Mouse (Mus musculus) liver, embryonic 15.5 days (tissue): ENCODE data around the gene Gm17651. TPM values are rescaled to one million over a fixed set of nuclear protein-coding genes. Genes with fewer than 3 reads are reported as not detected.

Experiments used
- ATAC-seq: fragments of 200-750 bp; cut with Nextera tagmentation; 2 replicates; pipeline ENCODE4 v1.8.0; 2017; ENCODE audit warnings: moderate number of reproducible peaks, mild to moderate bottlenecking, moderate library complexity; ENCODE audit not compliant: insufficient read depth
- H3K27ac ChIP-seq: fragments of 300-500 bp; sonication (generic); replicated peaks from 2 replicates; pipeline ENCODE4 v1.5.1; 2015; ENCODE audit warnings: mild to moderate bottlenecking, inconsistent platforms
- H3K27me3 ChIP-seq: fragments of 300-500 bp; sonication (generic); 2 replicates; pipeline ENCODE4 v1.6.1; 2015; ENCODE audit warnings: mild to moderate bottlenecking, inconsistent platforms
- H3K36me3 ChIP-seq: fragments of 300-500 bp; sonication (generic); replicated peaks from 2 replicates; pipeline ENCODE4 v1.6.1; 2015; ENCODE audit warnings: moderate library complexity, mild to moderate bottlenecking, inconsistent platforms
- H3K4me1 ChIP-seq: fragments of 300-500 bp; sonication (generic); replicated peaks from 2 replicates; pipeline ENCODE4 v1.6.1; 2015; ENCODE audit warnings: inconsistent platforms
- H3K4me2 ChIP-seq: fragments of 300-500 bp; sonication (generic); 2 replicates; pipeline ENCODE4 v1.6.1; 2015; ENCODE audit warnings: moderate library complexity, mild to moderate bottlenecking, inconsistent platforms
- H3K4me3 ChIP-seq: fragments of 300-500 bp; sonication (generic); replicated peaks from 2 replicates; pipeline ENCODE4 v1.5.1; 2015; ENCODE audit warnings: mild to moderate bottlenecking, inconsistent platforms
- H3K9ac ChIP-seq: fragments of 300-500 bp; sonication (generic); 2 replicates; pipeline ENCODE4 v1.6.1; 2015; ENCODE audit warnings: moderate library complexity, mild to moderate bottlenecking, inconsistent platforms
- H3K9me3 ChIP-seq: fragments of 300-500 bp; sonication (generic); replicated peaks from 2 replicates; pipeline ENCODE4 v1.6.1; 2016; ENCODE audit warnings: inconsistent platforms
- WGBS: fragments of 180-500 bp; shearing (Covaris S2); methylation state at CpG from one replicate; pipeline ENCODE4 v1.1.7; 2015; ENCODE audit warnings: mixed read lengths; ENCODE audit not compliant: insufficient replicate concordance; 5-methylcytosine and 5-hydroxymethylcytosine counted together
- microRNA-seq: library from miRNA; unstranded; fragments of <30 nt; microRNA quantifications from one replicate; pipeline ENCODE4, GENCODE M21; 2016
- polyA plus RNA-seq: library from polyadenylated mRNA; unstranded; fragments of >200 nt; fragmentation: Nextera tagmentation; extraction: Ambion mirVana; gene quantifications from 2 replicates; pipeline ENCODE4 v1.2.1, GENCODE M21; 2015

The Gm17651 gene
- polyA plus RNA-seq, 1 experiment from 2014 or later: not detected

DNA sequence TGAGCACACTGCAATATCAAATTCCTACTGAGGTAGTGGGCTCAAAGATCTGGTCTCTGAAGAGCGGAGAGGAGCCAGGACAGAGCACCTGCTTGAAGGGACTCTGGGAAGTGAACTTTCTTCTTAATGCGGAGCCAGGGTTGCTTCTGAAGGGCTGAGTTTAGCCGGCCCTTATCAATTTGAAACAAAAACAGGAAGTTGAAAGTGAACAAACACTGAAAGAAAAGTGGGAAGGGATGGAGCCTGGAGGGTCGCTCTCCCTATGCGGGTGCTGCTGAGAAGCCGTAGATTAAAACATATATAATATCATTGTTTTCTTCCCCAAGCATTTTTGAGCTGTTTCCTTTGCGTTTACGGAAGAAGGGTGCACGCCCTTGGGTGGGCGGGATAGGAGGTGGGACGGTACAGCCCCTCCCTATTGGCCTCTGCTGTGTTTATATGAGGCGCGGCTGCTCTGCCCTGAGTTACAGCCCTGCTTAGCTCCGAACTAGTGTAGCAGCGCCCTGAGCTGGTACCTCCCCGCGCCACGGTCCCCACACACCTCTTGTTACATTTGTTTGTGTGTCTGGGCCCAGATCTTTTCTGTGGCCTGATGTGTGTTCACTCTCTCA lies 46.0 kb downstream of the Gm17651 start, which contains the start of gene Fmo5:
Gene Fmo5 (plus strand): TSS at position 414 of the 611 bp plus-strand sequence.
- no peaks in the 10 kb centered on the region for H3K27me3 ChIP-seq
- no peaks in the 10 kb centered on the region for H3K36me3 ChIP-seq
- peaks cover 25% of the 10 kb centered on the region for H3K4me1 ChIP-seq
- H3K9ac ChIP-seq: peak within 1 kb of the TSS; percentile 54
- H3K9me3 ChIP-seq: no peaks in the 10 kb centered on the region
- peak within 1 kb of the TSS; percentile 64 for H3K4me3 ChIP-seq
- peak within 1 kb of the TSS; percentile 74 for H3K4me2 ChIP-seq
- peak; percentile 96 for ATAC-seq
- WGBS: 2% methylated on average over 18 of the region's 18 CpGs
- peak within 1 kb of the TSS; percentile 82 for H3K27ac ChIP-seq

DNA sequence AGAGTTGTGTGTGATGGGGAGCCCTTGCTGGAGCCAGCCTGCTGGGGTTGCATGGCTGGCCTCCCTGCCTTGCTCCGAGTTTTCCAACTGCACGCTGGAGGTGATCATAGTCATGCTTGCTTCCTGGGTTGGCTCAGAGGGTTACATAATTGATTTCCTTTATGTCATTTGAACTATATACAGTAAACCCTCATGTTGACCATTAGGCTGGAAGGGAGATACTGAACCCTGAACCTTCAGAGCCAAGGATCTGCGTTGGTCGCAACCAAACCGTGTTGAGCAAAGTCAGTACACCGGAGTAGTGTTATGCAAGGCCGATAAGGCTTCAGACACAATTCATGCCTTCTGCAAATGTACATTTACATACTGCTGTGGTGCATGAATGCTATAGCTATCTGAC lies 46.6 kb downstream of the Gm17651 start:
- Histone ChIP-seq H3K36me3 (no peaks in the 10 kb centered on the region), H3K9me3 (no peaks in the 10 kb centered on the region), H3K4me3 (peak overlapping the region; percentile 64), H3K27ac (peak overlapping the region; percentile 82; the same call in 1 of the 2 replicates), H3K4me2 (peak overlapping the region; percentile 74), H3K9ac (peak overlapping the region; percentile 54; the same call in 1 of the 2 replicates), H3K4me1 (peaks cover 25% of the 10 kb centered on the region), H3K27me3 (no peaks in the 10 kb centered on the region)
- 52% methylated on average over 7 of the region's 7 CpGs for WGBS
- peak; percentile 27; the same call in 1 of the 2 replicates for ATAC-seq

DNA sequence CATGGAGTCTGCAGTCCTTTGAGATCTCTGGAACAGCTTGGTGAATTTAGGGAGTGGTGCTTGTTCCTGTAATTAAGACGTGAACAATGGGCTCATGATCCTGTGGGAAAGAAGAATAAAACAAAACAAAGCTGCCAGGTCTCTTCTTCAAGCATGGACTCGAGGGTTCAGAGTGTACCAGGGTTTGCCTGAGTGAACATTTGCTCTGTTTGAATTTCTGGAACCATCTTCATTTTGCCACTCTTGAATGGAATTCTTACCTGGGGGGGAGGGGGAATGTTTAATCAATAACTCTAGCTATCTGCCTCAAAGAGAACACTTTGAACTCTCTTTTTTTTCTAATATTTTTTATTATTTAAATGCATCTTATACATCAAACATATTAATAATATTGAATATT lies 49.9 kb downstream of the Gm17651 start:
- no peaks in the 10 kb centered on the region for H3K27me3 ChIP-seq
- ATAC-seq: no peak

More for the DNA sequence above, 49.9 kb downstream of the Gm17651 start:
- H3K4me1 ChIP-seq: peaks cover 18% of the 10 kb centered on the region
- H3K4me3 ChIP-seq: no peak overlapping the region
- no peak overlapping the region for H3K4me2 ChIP-seq
- no peaks in the 10 kb centered on the region for H3K36me3 ChIP-seq
- WGBS: 31% methylated on average over 2 of the region's 2 CpGs
- H3K27ac ChIP-seq: no peak overlapping the region
- H3K9ac ChIP-seq: no peak overlapping the region
- H3K9me3 ChIP-seq: no peaks in the 10 kb centered on the region

Small RNAs within 50 kb of the gene (microRNA-seq; reads per million reads assigned to microRNA genes)
- not detected for gene Mir7225

Other genes with a start within 250 kb of the Gm17651 start
- 8.9 and 10.2 TPM in 2 replicates for gene Chd1l, start 64.5 kb downstream of the Gm17651 start, polyA plus RNA-seq
- gene Fmo5, start 45.9 kb downstream of the Gm17651 start, polyA plus RNA-seq: 19.6 and 20.7 TPM in 2 replicates
- gene Prkab2, start 16.5 kb downstream of the Gm17651 start, polyA plus RNA-seq: 1.6 TPM in 2 replicates
- gene Pde4dip, start 214.0 kb upstream of the Gm17651 start, polyA plus RNA-seq: 9.6 and 10.3 TPM in 2 replicates
- 57.9 and 61.2 TPM in 2 replicates for gene Sec22b, start 226.5 kb upstream of the Gm17651 start, polyA plus RNA-seq